Mouse (Mus musculus): ENCODE data around the gene Ifi213.
"Not testable (repeated sequence)": the region's sequence is repeated elsewhere in the genome, so short reads cannot be mapped to it uniquely, and the experiment has no call there.

- TF ChIP-seq CTCF (conservative IDR thresholded peaks at IDR 0.05; ENCODE audit: insufficient read depth, insufficient read length, low read depth, low read length); POLR2A (IDR thresholded peaks at IDR 0.05; ENCODE audit: low read depth, low read length): not testable (repeated sequence)
Observed at GRCm38 (mm10) chr1:173630622-173631021, 31.5 kb upstream of the Ifi213 start, which contains the start of gene Ifi209.

Measured in kidney, adult 2 months (tissue).